Mouse (Mus musculus): ENCODE measurements around the gene Mag.
"Not testable (repeated sequence)": the region's sequence is repeated elsewhere in the genome, so short reads cannot be mapped to it uniquely, and the experiment has no call there.

GRCm38 (mm10) chr7:30945466-30945865 is 30.8 kb upstream of the Mag start:
- not testable (repeated sequence) for TF ChIP-seq CHD2 (IDR thresholded peaks at IDR 0.05; ENCODE audit: low read depth, low read length); ZC3H11A (IDR thresholded peaks at IDR 0.05; ENCODE audit: borderline replicate concordance, low read depth, low read length)
